Mouse (Mus musculus) forebrain, embryonic 10.5 days (tissue): ENCODE measurements around the gene Ppp4r2. TPM values are rescaled to one million over a fixed set of nuclear protein-coding genes. Genes with fewer than 3 reads are reported as not detected.

ENCODE experiments used
- DNase-seq: peaks from one replicate; pipeline ENCODE4 v3.0.0-alpha.2; 2017; ENCODE audit warnings: low spot score; ENCODE audit errors: extremely low spot score
- H3K27ac ChIP-seq: fragments of 300-500 bp; sonication (generic); 2 replicates; pipeline ENCODE4 v1.5.1; 2016; ENCODE audit warnings: mild to moderate bottlenecking
- H3K27me3 ChIP-seq: fragments of 300-500 bp; sonication (generic); 2 replicates; pipeline ENCODE4 v1.6.1; 2016; ENCODE audit warnings: mild to moderate bottlenecking; ENCODE audit not compliant: poor library complexity, severe bottlenecking
- H3K36me3 ChIP-seq: fragments of 300-500 bp; sonication (generic); replicated peaks from 2 replicates; pipeline ENCODE4 v1.6.1; 2016; ENCODE audit warnings: mild to moderate bottlenecking, moderate library complexity
- H3K4me1 ChIP-seq: fragments of 300-500 bp; sonication (generic); 2 replicates; pipeline ENCODE4 v1.6.1; 2016
- H3K4me3 ChIP-seq: fragments of 300-500 bp; sonication (generic); 2 replicates; pipeline ENCODE4 v1.5.1; 2016; ENCODE audit warnings: mild to moderate bottlenecking, moderate library complexity
- H3K9me3 ChIP-seq: fragments of 300-500 bp; sonication (generic); 2 replicates; pipeline ENCODE4 v1.6.1; 2016; ENCODE audit warnings: mild to moderate bottlenecking, moderate library complexity
- WGBS: fragments of 180-500 bp; shearing (Covaris S2); methylation state at CpG from one replicate; pipeline ENCODE4 v1.1.7; 2016; 5-methylcytosine and 5-hydroxymethylcytosine counted together
- polyA plus RNA-seq: library from polyadenylated mRNA; unstranded; fragments of >200 nt; fragmentation: Nextera tagmentation; extraction: Ambion mirVana; gene quantifications from 2 replicates; pipeline ENCODE4 v1.2.1, GENCODE M21; 2016

Gene Ppp4r2
- polyA plus RNA-seq, 1 experiment from 2014 or later, result 24.7 TPM

- no peaks in the 10 kb centered on the region for H3K9me3 ChIP-seq
- H3K36me3 ChIP-seq, result no peaks in the 10 kb centered on the region
- H3K27ac ChIP-seq, result no peak overlapping the region
- 86% methylated on average over 13 of the region's 13 CpGs for WGBS
- peaks cover 24% of the 10 kb centered on the region; the same call in 1 of the 2 replicates for H3K27me3 ChIP-seq
- peaks cover 4% of the 10 kb centered on the region; the same call in 1 of the 2 replicates for H3K4me1 ChIP-seq
- DNase-seq, result no peak
- H3K4me3 ChIP-seq, result no peak overlapping the region
Measured at GRCm38 (mm10) chr6:100878546-100878945, 45.1 kb downstream of the Ppp4r2 start.

DNA sequence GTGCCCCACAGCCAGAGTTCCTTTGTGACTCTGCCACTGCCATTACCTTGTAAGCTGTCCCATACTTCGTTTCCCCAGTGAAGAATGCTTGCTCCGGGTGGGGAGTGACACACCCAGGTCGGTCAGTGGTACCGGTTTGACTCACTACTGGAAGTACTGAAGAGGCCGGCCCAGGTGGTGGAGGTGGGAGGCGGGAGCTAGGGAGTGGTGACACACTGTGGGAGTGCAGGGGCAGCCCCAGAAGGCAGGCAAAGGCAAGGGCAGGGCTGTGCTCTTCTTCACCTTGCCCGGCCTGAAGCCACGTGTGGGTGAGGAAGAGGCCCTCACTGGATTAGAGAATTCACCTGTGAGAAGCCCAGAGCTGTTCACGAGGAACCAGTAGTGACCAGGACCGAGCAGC is 46.2 kb downstream of the Ppp4r2 start:
- Histone ChIP-seq H3K4me1 (peaks cover 4% of the 10 kb centered on the region; the same call in 1 of the 2 replicates), H3K27me3 (peaks cover 24% of the 10 kb centered on the region; the same call in 1 of the 2 replicates), H3K36me3 (no peaks in the 10 kb centered on the region), H3K27ac (no peak overlapping the region), H3K4me3 (no peak overlapping the region), H3K9me3 (no peaks in the 10 kb centered on the region)
- WGBS, result 56% methylated on average over 10 of the region's 10 CpGs
- DNase-seq, result no peak

- Histone ChIP-seq H3K4me3 (no peak overlapping the region), H3K4me1 (peaks cover 4% of the 10 kb centered on the region; the same call in 1 of the 2 replicates), H3K27me3 (peaks cover 24% of the 10 kb centered on the region; the same call in 1 of the 2 replicates), H3K36me3 (no peaks in the 10 kb centered on the region), H3K9me3 (no peaks in the 10 kb centered on the region), H3K27ac (no peak overlapping the region)
- no peak for DNase-seq
- WGBS, result 89% methylated on average over 9 of the region's 9 CpGs
Measured at GRCm38 (mm10) chr6:100881657-100882056, 48.2 kb downstream of the Ppp4r2 start.

DNA sequence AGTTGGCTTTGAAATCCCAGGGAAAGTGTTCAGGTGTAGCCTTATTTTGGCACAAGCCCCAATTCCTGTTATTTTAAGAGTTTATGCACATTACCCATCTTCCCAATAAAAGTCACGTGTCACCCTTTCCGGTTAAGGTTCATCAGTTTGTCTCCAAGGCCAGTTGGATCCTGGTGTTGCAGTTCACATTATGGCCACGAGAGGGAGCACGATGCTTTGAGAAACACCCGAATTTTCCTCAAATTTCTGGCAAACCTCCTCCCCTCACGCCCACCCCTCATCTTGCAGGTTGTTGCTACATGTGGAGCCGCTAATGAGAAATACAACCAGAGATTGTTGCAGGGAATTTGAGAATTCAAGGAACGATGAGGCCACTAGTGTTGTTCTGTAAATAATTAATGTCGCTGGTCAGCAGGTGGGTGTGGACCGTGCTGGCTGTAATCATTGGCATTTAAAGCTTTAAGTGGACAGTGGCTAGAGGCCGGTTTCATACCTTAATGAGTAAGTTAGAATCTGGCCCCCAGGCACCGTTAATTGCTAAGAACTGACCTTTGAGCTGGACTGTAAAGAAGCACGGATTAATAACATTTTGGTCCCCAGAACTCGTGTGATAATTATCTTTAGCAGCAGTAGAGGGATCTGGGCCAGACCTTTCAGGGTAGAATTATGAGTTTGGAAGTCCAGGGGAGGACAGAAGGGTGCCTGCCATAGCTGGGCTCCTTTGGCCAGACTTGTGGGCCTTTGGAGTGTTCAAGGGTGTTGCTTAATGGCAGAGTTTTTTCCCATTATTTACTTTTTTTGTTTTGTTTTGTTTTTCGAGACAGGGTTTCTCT is 49.2 kb downstream of the Ppp4r2 start:
- peaks cover 24% of the 10 kb centered on the region; the same call in 1 of the 2 replicates for H3K27me3 ChIP-seq
- peak; percentile 84 for DNase-seq
- H3K27ac ChIP-seq, result no peak overlapping the region
- peak overlapping the region; percentile 14; the same call in 1 of the 2 replicates for H3K4me3 ChIP-seq
- H3K9me3 ChIP-seq, result no peaks in the 10 kb centered on the region
- WGBS, result 23% methylated on average over 15 of the region's 15 CpGs
- no peaks in the 10 kb centered on the region for H3K36me3 ChIP-seq
- H3K4me1 ChIP-seq, result peaks cover 4% of the 10 kb centered on the region; the same call in 1 of the 2 replicates

DNA sequence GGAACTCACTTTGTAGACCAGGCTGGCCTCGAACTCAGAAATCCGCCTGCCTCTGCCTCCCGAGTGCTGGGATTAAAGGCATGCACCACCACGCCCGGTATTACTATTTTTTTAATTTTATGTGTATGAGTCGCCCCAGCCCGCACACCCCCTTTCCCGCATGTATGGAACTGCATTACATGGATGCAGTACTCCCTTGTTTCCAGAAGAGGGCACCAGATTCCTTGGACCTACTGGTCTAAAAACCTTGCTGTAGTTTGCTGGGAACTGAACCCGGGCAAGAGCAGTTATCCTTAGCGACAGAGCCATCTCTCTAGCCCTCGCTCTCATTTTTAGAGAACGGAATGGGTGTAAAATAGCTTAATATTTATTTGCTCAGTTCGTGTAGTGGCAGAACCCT is 49.8 kb downstream of the Ppp4r2 start:
- Histone ChIP-seq H3K9me3 (no peaks in the 10 kb centered on the region), H3K4me3 (no peak overlapping the region), H3K4me1 (peaks cover 4% of the 10 kb centered on the region; the same call in 1 of the 2 replicates), H3K27me3 (peaks cover 24% of the 10 kb centered on the region; the same call in 1 of the 2 replicates), H3K27ac (no peak overlapping the region), H3K36me3 (no peaks in the 10 kb centered on the region)
- DNase-seq, result peak; percentile 38
- WGBS, result 44% methylated on average over 13 of the region's 13 CpGs

DNA sequence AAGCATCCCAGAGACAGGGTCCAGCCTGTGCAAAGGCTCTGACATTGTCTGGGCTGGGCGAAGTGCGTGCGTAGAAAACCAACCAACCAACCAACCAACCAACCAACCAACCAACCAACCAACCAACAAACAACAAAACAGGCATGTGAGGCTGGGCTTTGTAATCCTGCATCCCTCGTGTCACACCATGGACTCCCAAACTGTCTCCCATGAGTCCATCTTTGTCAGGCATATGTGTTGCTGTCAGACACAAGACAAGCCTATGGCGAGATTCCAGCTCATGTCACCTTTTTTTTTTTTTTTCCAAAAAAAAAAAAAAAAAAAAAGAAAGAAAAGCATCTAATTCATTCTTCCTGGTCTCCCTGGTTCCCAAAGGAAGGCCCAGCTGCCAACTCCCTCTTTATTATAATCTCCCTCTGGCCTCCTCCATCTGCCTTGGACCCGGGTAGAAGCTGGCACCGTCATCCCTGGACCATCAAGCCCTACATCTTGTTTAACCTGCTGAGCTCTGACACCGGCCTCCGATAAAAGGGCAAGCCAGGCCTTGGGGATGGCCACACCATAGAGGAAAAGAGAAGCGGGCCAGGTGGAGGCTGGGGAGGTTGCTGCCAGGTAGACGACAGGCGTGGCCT is 51.3 kb downstream of the Ppp4r2 start:
- Histone ChIP-seq H3K36me3 (no peaks in the 10 kb centered on the region), H3K27me3 (peaks cover 14% of the 10 kb centered on the region; the same call in 1 of the 2 replicates), H3K9me3 (no peaks in the 10 kb centered on the region), H3K27ac (no peak overlapping the region), H3K4me3 (no peak overlapping the region), H3K4me1 (peaks cover 4% of the 10 kb centered on the region; the same call in 1 of the 2 replicates)
- no peak for DNase-seq
- WGBS, result 92% methylated on average over 12 of the region's 12 CpGs

GRCm38 (mm10) chr6:100885376-100885775 is 52.0 kb downstream of the Ppp4r2 start:
- Histone ChIP-seq H3K27me3 (peaks cover 13% of the 10 kb centered on the region; the same call in 1 of the 2 replicates), H3K36me3 (no peaks in the 10 kb centered on the region), H3K4me3 (no peak overlapping the region), H3K4me1 (peaks cover 4% of the 10 kb centered on the region; the same call in 1 of the 2 replicates), H3K9me3 (no peaks in the 10 kb centered on the region), H3K27ac (no peak overlapping the region)
- 65% methylated on average over 7 of the region's 7 CpGs for WGBS
- DNase-seq, result no peak

DNA sequence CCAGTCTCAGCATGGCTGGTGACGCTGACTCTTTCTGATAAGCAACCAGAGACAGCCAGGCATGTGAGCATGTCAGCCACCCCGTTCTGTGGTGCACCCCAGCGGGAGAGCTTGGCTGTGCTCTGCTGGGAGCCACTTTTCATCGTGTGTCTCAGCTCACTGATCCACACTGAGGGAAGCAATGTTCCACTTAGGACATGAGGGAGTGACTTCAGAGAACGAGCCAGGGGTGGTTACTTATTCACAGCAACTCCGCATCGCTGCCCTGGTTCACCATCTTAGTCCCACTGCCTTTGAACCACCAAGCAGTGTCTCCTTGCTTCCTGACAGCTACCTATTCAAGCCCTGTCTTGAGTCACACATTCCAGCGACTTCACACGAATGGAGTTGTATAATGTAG is 53.6 kb downstream of the Ppp4r2 start:
- DNase-seq, result no peak
- Histone ChIP-seq H3K36me3 (no peaks in the 10 kb centered on the region), H3K27me3 (no peaks in the 10 kb centered on the region), H3K4me3 (no peak overlapping the region), H3K27ac (no peak overlapping the region), H3K4me1 (peaks cover 4% of the 10 kb centered on the region; the same call in 1 of the 2 replicates), H3K9me3 (no peaks in the 10 kb centered on the region)
- 86% methylated on average over 9 of the region's 9 CpGs for WGBS

- 82% methylated on average over 6 of the region's 6 CpGs for WGBS
- Histone ChIP-seq H3K27ac (no peak overlapping the region), H3K36me3 (no peaks in the 10 kb centered on the region), H3K9me3 (no peaks in the 10 kb centered on the region), H3K4me1 (no peaks in the 10 kb centered on the region), H3K27me3 (no peaks in the 10 kb centered on the region), H3K4me3 (no peak overlapping the region)
- DNase-seq, result no peak
Measured at GRCm38 (mm10) chr6:100889340-100889739, 55.9 kb downstream of the Ppp4r2 start.

DNA sequence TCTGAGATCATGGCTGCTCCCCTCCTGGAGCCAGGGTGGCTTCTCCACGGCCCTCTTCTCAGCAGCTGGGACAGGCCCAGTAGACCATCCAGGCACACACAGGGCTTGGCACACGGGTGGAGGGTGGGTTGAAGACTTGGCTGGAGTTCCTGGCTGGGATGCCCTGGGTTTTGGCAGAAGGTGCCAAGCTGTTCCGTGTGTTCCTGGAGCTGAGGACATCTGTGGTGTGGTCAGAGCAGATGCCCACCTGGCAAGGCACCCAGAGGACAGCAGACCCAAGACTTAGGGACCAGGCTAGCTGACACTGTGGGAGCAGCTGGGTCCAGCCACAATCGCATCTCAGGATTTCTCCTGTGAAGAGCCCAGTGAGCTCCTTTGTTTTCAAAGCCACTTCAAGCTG is 59.1 kb downstream of the Ppp4r2 start:
- WGBS, result 78% methylated on average over 4 of the region's 4 CpGs
- no peaks in the 10 kb centered on the region for H3K9me3 ChIP-seq
- DNase-seq, result no peak
- H3K36me3 ChIP-seq, result no peaks in the 10 kb centered on the region
- no peak overlapping the region for H3K27ac ChIP-seq
- H3K4me1 ChIP-seq, result no peaks in the 10 kb centered on the region
- H3K4me3 ChIP-seq, result no peak overlapping the region
- no peaks in the 10 kb centered on the region for H3K27me3 ChIP-seq

GRCm38 (mm10) chr6:100893073-100893472 is 59.7 kb downstream of the Ppp4r2 start:
- no peak overlapping the region for H3K27ac ChIP-seq
- H3K9me3 ChIP-seq, result no peaks in the 10 kb centered on the region
- no peak overlapping the region for H3K4me3 ChIP-seq
- no peaks in the 10 kb centered on the region for H3K4me1 ChIP-seq
- H3K36me3 ChIP-seq, result no peaks in the 10 kb centered on the region
- DNase-seq, result no peak
- no peaks in the 10 kb centered on the region for H3K27me3 ChIP-seq
- 94% methylated on average over 5 of the region's 5 CpGs for WGBS

GRCm38 (mm10) chr6:100895183-100895582 is 61.8 kb downstream of the Ppp4r2 start:
- 59% methylated on average over 8 of the region's 8 CpGs for WGBS
- no peak for DNase-seq

GRCm38 (mm10) chr6:100896883-100897282 is 63.5 kb downstream of the Ppp4r2 start:
- Histone ChIP-seq H3K36me3 (no peaks in the 10 kb centered on the region), H3K27me3 (no peaks in the 10 kb centered on the region), H3K27ac (no peak overlapping the region), H3K4me3 (no peak overlapping the region), H3K4me1 (no peaks in the 10 kb centered on the region), H3K9me3 (no peaks in the 10 kb centered on the region)
- WGBS, result 78% methylated on average over 5 of the region's 5 CpGs
- no peak for DNase-seq

More at GRCm38 (mm10) chr6:100895183-100895582, 61.8 kb downstream of the Ppp4r2 start:
- Histone ChIP-seq H3K4me3 (no peak overlapping the region), H3K27me3 (no peaks in the 10 kb centered on the region), H3K4me1 (no peaks in the 10 kb centered on the region), H3K36me3 (no peaks in the 10 kb centered on the region), H3K27ac (no peak overlapping the region), H3K9me3 (no peaks in the 10 kb centered on the region)
